Mouse (Mus musculus): Measurements from ENCODE around the gene Tmem167b. TPM values are rescaled to one million over a fixed set of nuclear protein-coding genes. Genes with fewer than 3 reads are reported as not detected.

The Tmem167b gene
- total and polyA plus RNA-seq, 2 experiments from 2014 or later: 35.6 to 41.7 TPM

DNA sequence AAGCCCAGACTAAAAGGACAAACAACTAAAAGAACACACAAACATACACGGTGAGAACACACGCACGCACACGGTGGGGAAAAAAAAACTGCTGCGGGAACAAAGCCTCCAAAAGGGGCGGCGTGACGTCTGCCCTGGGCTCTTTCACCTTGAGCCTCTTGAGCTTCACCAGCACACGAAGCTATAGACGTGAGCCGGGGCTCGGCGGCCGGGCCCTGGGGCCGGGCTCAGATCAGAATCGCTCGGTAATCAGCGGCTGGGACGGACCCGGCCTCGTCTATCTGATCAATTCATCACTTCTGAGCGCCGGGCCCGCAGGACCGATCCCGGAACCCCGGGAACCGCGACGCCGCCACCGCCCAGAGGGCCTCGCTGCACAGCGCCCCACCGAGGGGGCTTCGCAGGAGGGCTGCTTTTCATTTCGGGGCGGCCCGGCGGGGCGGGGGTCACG, 8.1 kb downstream of the Tmem167b start:
- H3K9ac ChIP-seq (replicated peaks; ENCODE audit: low read length, poor library complexity, severe bottlenecking): peak overlapping the region; percentile 97
- no peak for TF ChIP-seq CTCF (IDR thresholded peaks at IDR 0.05)
- ATAC-seq (ENCODE audit: low FRiP score) (peak; percentile 69), DNase-seq (ENCODE audit: low spot score) (peak; percentile 21)
- under 1% methylated on average over 37 of the region's 42 CpGs for WGBS
- H3K9me3 ChIP-seq (ENCODE audit: low read length): no peaks in the 10 kb centered on the region
- no peaks in the 10 kb centered on the region for H3K27me3 ChIP-seq (ENCODE audit: insufficient read depth, low read length)
- H3K36me3 ChIP-seq (ENCODE audit: insufficient read depth, low read length): peaks cover 19% of the 10 kb centered on the region
- H3K4me2 ChIP-seq (ENCODE audit: low read depth, low read length, poor library complexity, severe bottlenecking): peak overlapping the region; percentile 80
- H3K4me1 ChIP-seq (ENCODE audit: insufficient read depth, low read length): peaks cover 4% of the 10 kb centered on the region; the same call in 1 of the 2 replicates
- peak overlapping the region; percentile 76 for H3K4me3 ChIP-seq (ENCODE audit: low read depth, low read length)
- peak overlapping the region; percentile 96 for H3K27ac ChIP-seq (ENCODE audit: low read depth, low read length)

DNA sequence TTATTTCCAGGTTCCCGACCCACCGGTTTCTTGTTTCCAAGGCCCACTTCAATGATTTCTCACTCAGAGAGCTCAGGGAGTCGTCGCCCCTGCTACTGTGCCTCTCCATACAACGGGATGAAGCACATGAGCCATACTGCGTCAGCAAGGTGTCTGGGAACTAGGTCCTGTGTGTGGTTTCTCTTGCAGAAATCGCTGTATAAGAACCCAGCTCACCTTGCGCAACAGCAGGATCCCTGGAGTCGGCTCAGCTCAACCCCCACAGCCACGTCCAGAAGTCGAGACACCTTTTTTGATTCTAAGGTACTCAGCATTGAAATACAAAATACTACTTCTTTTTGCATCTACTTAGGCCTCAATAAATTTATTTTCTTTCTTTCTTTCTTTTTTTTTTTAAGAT, 20.0 kb downstream of the Tmem167b start:
- WGBS: 81% methylated on average over 11 of the region's 11 CpGs
- ATAC-seq (ENCODE audit: low FRiP score): no peak

DNA sequence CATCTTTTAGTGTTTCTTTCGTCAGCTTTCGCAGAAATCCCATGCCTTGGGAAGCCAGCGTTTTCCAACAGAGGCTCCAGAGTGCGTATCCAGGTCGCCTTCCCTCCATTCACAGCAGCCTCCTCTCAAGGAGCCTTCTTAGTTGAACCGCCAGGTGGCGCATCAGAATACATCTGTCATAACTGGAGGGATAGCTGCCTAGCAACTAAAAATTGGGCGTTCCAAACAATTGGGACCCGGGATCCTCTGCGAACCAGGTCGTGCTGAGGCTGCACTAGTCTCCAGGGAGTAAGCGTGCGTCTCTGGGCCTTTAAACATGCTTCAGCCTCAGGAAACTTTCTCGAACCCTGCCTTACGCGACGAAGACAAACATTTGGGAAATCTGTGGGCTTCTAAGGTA, 25.0 kb downstream of the Tmem167b start:
- Histone ChIP-seq H3K4me2 (ENCODE audit: low read depth, low read length, poor library complexity, severe bottlenecking) (peak overlapping the region; percentile 42), H3K4me1 (ENCODE audit: insufficient read depth, low read length) (peaks cover 3% of the 10 kb centered on the region; the same call in 1 of the 2 replicates), H3K4me3 (ENCODE audit: low read depth, low read length) (peak overlapping the region; percentile 24), H3K9me3 (ENCODE audit: low read length) (no peaks in the 10 kb centered on the region), H3K27me3 (ENCODE audit: insufficient read depth, low read length) (no peaks in the 10 kb centered on the region), H3K27ac (ENCODE audit: low read depth, low read length) (peak overlapping the region; percentile 64), H3K36me3 (ENCODE audit: insufficient read depth, low read length) (no peaks in the 10 kb centered on the region), H3K9ac (replicated peaks; ENCODE audit: low read length, poor library complexity, severe bottlenecking) (no peak overlapping the region)
- WGBS: 2% methylated on average over 17 of the region's 17 CpGs
- peak; percentile 96 for DNase-seq (ENCODE audit: low spot score)
- peak; percentile 94 for TF ChIP-seq CTCF (IDR thresholded peaks at IDR 0.05)
- peak; percentile 69 for ATAC-seq (ENCODE audit: low FRiP score)

More for the DNA sequence above, 20.0 kb downstream of the Tmem167b start:
- Histone ChIP-seq H3K9me3 (ENCODE audit: low read length) (no peaks in the 10 kb centered on the region), H3K9ac (replicated peaks; ENCODE audit: low read length, poor library complexity, severe bottlenecking) (no peak overlapping the region), H3K27me3 (ENCODE audit: insufficient read depth, low read length) (no peaks in the 10 kb centered on the region), H3K4me3 (ENCODE audit: low read depth, low read length) (no peak overlapping the region), H3K27ac (ENCODE audit: low read depth, low read length) (no peak overlapping the region), H3K4me1 (ENCODE audit: insufficient read depth, low read length) (peaks cover 3% of the 10 kb centered on the region; the same call in 1 of the 2 replicates), H3K36me3 (ENCODE audit: insufficient read depth, low read length) (no peaks in the 10 kb centered on the region), H3K4me2 (ENCODE audit: low read depth, low read length, poor library complexity, severe bottlenecking) (no peak overlapping the region)
- no peak for TF ChIP-seq CTCF (IDR thresholded peaks at IDR 0.05)
- DNase-seq (ENCODE audit: low spot score): no peak

DNA sequence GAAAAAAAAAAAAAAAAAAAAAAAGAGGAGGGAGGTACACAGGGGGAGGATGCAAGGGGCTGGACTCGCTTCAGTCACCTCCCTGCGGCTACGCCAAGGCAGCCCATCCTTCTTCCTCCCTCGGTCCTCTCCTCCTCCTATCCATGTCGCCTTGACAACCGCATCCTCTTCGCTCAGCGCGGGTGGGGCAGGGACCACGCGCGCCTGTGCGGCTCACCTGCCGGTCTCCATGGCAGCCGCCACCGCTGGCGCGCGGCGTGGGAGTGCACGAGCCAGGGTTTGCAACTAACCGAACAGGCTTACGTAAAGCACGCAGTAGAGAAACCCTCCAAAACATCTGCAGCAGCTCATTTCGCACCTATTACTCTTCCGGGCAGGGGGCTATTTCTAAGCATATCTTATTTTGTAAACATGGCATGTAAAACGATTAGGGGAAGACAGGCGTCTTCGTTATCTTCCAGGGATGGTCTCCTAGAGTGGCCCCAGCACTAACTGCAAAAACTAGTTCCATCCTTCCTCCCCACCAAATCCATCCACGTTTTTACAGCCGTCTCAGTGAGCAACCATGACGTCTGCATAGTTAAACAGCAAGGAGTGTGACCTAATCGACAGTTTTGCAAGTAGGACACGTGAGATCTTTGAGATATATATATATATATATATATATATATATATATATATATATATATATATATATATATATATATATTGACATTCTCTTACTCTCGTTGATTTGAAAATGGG, 25.6 kb downstream of the Tmem167b start, which contains the start of gene 5330417C22Rik:
Gene 5330417C22Rik (minus strand): TSS at position 20 of the 744 bp plus-strand sequence.
- TF ChIP-seq CTCF (IDR thresholded peaks at IDR 0.05): no peak; the same call in 1 of the 2 replicates
- Histone ChIP-seq H3K27me3 (ENCODE audit: insufficient read depth, low read length) (no peaks in the 10 kb centered on the region), H3K36me3 (ENCODE audit: insufficient read depth, low read length) (no peaks in the 10 kb centered on the region), H3K4me2 (ENCODE audit: low read depth, low read length, poor library complexity, severe bottlenecking) (peak within 1 kb of the TSS; percentile 57), H3K4me3 (ENCODE audit: low read depth, low read length) (peak within 1 kb of the TSS; percentile 46), H3K9ac (replicated peaks; ENCODE audit: low read length, poor library complexity, severe bottlenecking) (peak within 1 kb of the TSS; percentile 47), H3K9me3 (ENCODE audit: low read length) (no peaks in the 10 kb centered on the region), H3K4me1 (ENCODE audit: insufficient read depth, low read length) (peaks cover 3% of the 10 kb centered on the region; the same call in 1 of the 2 replicates), H3K27ac (ENCODE audit: low read depth, low read length) (peak within 1 kb of the TSS; percentile 64)
- ATAC-seq (ENCODE audit: low FRiP score): peak; percentile 94
- 1% methylated on average over 34 of the region's 35 CpGs for WGBS
- peak; percentile 92 for DNase-seq (ENCODE audit: low spot score)

DNA sequence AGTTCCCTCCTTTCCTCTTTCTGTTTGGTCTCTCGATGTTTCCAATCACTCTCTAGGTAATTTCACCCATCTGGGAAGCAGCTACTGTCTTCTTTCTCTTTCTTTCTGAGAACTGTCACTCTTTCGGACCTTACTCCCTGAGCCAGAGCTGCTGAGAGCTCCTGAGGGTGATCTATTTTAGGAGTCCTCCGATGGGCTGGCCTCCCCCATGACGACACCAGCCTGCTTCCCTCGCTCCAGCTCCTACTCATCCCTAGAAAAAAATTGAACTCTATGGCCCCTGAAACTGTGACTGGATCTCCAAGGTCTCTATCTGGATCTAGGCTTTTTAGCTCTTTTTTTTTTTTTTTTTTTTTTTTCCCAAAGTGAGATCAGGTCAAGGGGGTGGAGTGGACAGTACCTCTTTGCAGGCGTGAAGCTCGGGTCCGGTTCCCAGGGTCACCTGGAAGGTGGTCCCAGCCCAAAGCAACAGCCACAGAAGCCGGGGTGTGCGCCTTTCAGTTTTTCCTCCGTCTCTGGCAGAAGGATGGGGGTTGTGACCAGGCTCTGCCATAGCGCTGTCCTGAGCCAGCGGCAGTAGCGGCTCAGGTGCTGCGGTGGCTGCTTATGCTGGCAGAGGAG, 26.3 kb downstream of the Tmem167b start:
- H3K4me2 ChIP-seq (ENCODE audit: low read depth, low read length, poor library complexity, severe bottlenecking): peak overlapping the region; percentile 57
- no peaks in the 10 kb centered on the region for H3K36me3 ChIP-seq (ENCODE audit: insufficient read depth, low read length)
- no peaks in the 10 kb centered on the region for H3K9me3 ChIP-seq (ENCODE audit: low read length)
- peak overlapping the region; percentile 46 for H3K4me3 ChIP-seq (ENCODE audit: low read depth, low read length)
- H3K27me3 ChIP-seq (ENCODE audit: insufficient read depth, low read length): no peaks in the 10 kb centered on the region
- peaks cover 3% of the 10 kb centered on the region; the same call in 1 of the 2 replicates for H3K4me1 ChIP-seq (ENCODE audit: insufficient read depth, low read length)
- H3K9ac ChIP-seq (replicated peaks; ENCODE audit: low read length, poor library complexity, severe bottlenecking): peak overlapping the region; percentile 47
- peak overlapping the region; percentile 59; the same call in 1 of the 2 replicates for H3K27ac ChIP-seq (ENCODE audit: low read depth, low read length)
- DNase-seq (ENCODE audit: low spot score): no peak
- ATAC-seq (ENCODE audit: low FRiP score): no peak
- no peak for TF ChIP-seq CTCF (IDR thresholded peaks at IDR 0.05)
- 6% methylated on average over 15 of the region's 15 CpGs for WGBS

Data from midbrain, postnatal 0 days (tissue).